Mouse (Mus musculus): ENCODE results near the gene Dnajb5. TPM values are rescaled to one million over a fixed set of nuclear protein-coding genes. Genes with fewer than 3 reads are reported as not detected.
"Not testable (repeated sequence)": the region's sequence is repeated elsewhere in the genome, so short reads cannot be mapped to it uniquely, and the experiment has no call there.

Dnajb5 gene
- polyA plus RNA-seq, 1 experiment from 2014 or later: 15.4 TPM

GRCm38 (mm10) chr4:42999451-43000140, 50.0 kb downstream of the Dnajb5 start:
- peak; percentile 78 for ATAC-seq (ENCODE audit: low read depth)
- WGBS: under 1% methylated on average over 30 of the region's 51 CpGs
- no peaks in the 10 kb centered on the region for H3K9me3 ChIP-seq (ENCODE audit: control insufficient read depth, low read length)
- DNase-seq (ENCODE audit: low spot score): peak; percentile 86
- peaks cover 26% of the 10 kb centered on the region for H3K36me3 ChIP-seq (ENCODE audit: control insufficient read depth, insufficient read depth, low read length)
- peak overlapping the region; percentile 99 for H3K27ac ChIP-seq (replicated peaks; ENCODE audit: low read depth, low read length)
- peak overlapping the region; percentile 96 for H3K9ac ChIP-seq (ENCODE audit: low read depth, low read length)
- peak overlapping the region; percentile 94 for H3K4me2 ChIP-seq (ENCODE audit: low read depth, low read length)
- peak overlapping the region; percentile 94 for H3K4me3 ChIP-seq (ENCODE audit: low read depth, low read length)
- no peaks in the 10 kb centered on the region for H3K27me3 ChIP-seq (replicated peaks; ENCODE audit: control insufficient read depth, insufficient read depth, low read length)
- H3K4me1 ChIP-seq (ENCODE audit: control insufficient read depth, insufficient read depth, low read length): peaks cover 19% of the 10 kb centered on the region

DNA sequence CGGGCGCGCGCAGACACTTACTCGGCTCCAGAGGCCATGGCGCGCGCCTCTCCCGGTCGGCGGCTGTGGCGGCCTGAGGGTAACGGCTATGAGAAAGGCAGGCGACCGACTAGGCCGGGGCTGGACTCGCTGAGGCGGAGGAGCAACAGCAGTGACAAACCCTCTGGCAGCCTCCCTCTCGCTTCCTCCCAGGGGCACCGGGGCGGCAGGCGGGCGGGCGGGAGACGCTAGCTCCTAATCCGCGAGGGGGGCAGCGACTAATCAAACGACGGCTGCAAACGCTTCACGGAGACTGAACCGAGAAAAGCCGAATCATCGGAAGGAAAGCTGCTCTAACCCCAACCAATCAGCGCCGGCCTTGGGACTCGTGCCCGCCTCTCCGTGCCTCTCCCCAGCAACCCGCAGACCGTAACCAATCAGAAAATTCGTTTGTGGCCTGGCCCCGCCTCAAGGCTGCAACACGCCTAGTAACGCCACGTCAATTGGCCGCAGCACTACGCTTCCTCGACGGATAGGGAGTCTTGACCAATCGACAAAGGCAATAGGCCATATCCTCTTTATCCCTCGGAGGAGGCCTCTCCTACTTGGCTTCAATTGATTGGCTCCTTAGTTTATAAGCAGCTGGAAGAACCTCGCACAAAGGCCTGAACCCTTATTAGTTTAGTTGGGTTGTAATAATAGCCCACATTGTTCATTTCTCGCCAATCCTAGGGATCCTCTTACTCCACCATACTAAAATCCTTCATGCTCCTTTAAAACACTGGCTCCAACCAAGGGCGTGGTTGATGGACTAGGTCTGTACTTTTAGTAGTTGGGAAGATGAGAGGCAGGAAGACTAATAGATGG, 50.8 kb downstream of the Dnajb5 start, which contains the start of gene Vcp:
Gene Vcp (minus strand): TSS at position 367 of the 846 bp plus-strand sequence.
- peak; percentile 98 for ATAC-seq (ENCODE audit: low read depth)
- WGBS: under 1% methylated on average over 46 of the region's 56 CpGs

DNA sequence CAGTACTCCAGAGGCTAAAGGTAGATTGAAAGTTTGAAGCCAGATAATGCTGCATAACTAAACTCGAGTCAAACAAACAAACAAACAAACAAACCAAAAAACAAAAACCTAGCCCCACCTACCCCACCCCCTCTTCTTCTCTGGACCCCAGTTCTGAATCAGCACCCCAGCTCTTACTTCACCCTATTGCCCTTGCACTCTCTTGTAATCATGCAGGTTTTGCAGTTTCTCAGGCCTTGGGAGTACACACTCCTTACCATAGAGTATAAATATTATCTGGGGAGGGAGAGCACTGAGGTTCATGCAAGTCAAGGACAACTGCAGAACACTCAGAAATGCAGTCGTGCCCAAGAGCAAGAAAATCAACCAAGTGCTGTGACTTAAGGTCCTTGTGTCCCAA, 51.7 kb downstream of the Dnajb5 start:
- WGBS: 92% methylated on average over 2 of the region's 2 CpGs
- peak overlapping the region; percentile 82; the same call in 1 of the 2 replicates for H3K27ac ChIP-seq (replicated peaks; ENCODE audit: low read depth, low read length)
- H3K27me3 ChIP-seq (replicated peaks; ENCODE audit: control insufficient read depth, insufficient read depth, low read length): no peaks in the 10 kb centered on the region
- H3K4me2 ChIP-seq (ENCODE audit: low read depth, low read length): no peak overlapping the region
- no peaks in the 10 kb centered on the region for H3K9me3 ChIP-seq (ENCODE audit: control insufficient read depth, low read length)
- no peak overlapping the region for H3K4me3 ChIP-seq (ENCODE audit: low read depth, low read length)
- H3K9ac ChIP-seq (ENCODE audit: low read depth, low read length): no peak overlapping the region
- H3K4me1 ChIP-seq (ENCODE audit: control insufficient read depth, insufficient read depth, low read length): peaks cover 19% of the 10 kb centered on the region
- ATAC-seq (ENCODE audit: low read depth) (no peak), DNase-seq (ENCODE audit: low spot score) (no peak)
- H3K36me3 ChIP-seq (ENCODE audit: control insufficient read depth, insufficient read depth, low read length): peaks cover 14% of the 10 kb centered on the region

More for the DNA sequence above, 50.8 kb downstream of the Dnajb5 start, which contains the start of gene Vcp:
- peak within 1 kb of the TSS; percentile 99 for H3K27ac ChIP-seq (replicated peaks; ENCODE audit: low read depth, low read length)
- peak within 1 kb of the TSS; percentile 96 for H3K9ac ChIP-seq (ENCODE audit: low read depth, low read length)
- not testable (repeated sequence) for H3K27me3 ChIP-seq (replicated peaks; ENCODE audit: control insufficient read depth, insufficient read depth, low read length); H3K9me3 ChIP-seq (ENCODE audit: control insufficient read depth, low read length)
- peaks cover 19% of the 10 kb centered on the region for H3K4me1 ChIP-seq (ENCODE audit: control insufficient read depth, insufficient read depth, low read length)
- H3K4me2 ChIP-seq (ENCODE audit: low read depth, low read length): peak within 1 kb of the TSS; percentile 94
- peak; percentile 100 for DNase-seq (ENCODE audit: low spot score)
- peaks cover 21% of the 10 kb centered on the region for H3K36me3 ChIP-seq (ENCODE audit: control insufficient read depth, insufficient read depth, low read length)
- H3K4me3 ChIP-seq (ENCODE audit: low read depth, low read length): peak within 1 kb of the TSS; percentile 94

DNA sequence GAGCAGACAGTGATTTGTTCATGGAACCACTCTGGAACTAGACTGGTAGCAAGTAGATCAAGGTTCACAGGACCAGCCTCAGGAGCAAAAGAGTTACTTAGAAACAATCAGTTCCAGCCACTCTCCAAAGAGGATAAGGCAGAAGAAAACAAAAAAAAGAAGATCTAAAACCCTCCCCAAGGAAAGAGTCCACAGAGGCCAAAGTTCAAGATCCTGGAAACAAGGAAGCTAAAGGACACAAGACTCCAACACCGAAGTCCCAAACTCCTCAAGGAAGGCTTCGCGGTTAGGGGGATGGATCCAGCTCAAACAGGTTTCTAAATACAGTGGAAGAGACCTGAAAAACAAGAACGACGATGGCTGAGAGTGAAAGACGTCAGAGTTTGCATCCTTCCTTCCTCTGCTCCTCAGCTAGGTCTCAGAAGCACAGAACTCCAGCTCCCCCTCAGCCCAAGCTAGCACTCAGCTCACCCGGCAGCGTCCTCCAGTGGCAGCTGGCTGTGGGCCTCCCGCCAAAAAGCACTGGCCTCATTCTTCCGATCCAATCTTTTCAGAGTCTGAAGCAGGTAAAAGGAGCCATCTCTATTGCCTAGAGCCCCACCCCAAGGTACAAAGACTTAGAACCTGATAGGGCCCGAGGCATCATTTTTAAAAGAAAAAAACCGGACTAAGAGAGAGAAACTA, 53.3 kb downstream of the Dnajb5 start:
- ATAC-seq (ENCODE audit: low read depth): no peak

GRCm38 (mm10) chr4:43004951-43005350, 55.3 kb downstream of the Dnajb5 start:
- Histone ChIP-seq H3K27me3 (replicated peaks; ENCODE audit: control insufficient read depth, insufficient read depth, low read length) (no peaks in the 10 kb centered on the region), H3K4me1 (ENCODE audit: control insufficient read depth, insufficient read depth, low read length) (peaks cover 8% of the 10 kb centered on the region; the same call in 1 of the 2 replicates), H3K4me2 (ENCODE audit: low read depth, low read length) (no peak overlapping the region), H3K4me3 (ENCODE audit: low read depth, low read length) (no peak overlapping the region), H3K36me3 (ENCODE audit: control insufficient read depth, insufficient read depth, low read length) (peaks cover 15% of the 10 kb centered on the region; the same call in 1 of the 2 replicates), H3K9me3 (ENCODE audit: control insufficient read depth, low read length) (no peaks in the 10 kb centered on the region), H3K9ac (ENCODE audit: low read depth, low read length) (no peak overlapping the region), H3K27ac (replicated peaks; ENCODE audit: low read depth, low read length) (no peak overlapping the region)
- DNase-seq (ENCODE audit: low spot score) (no peak), ATAC-seq (ENCODE audit: low read depth) (no peak)
- WGBS: 85% methylated on average over 3 of the region's 3 CpGs

More for the DNA sequence above, 53.3 kb downstream of the Dnajb5 start:
- Histone ChIP-seq H3K27me3 (replicated peaks; ENCODE audit: control insufficient read depth, insufficient read depth, low read length) (no peaks in the 10 kb centered on the region), H3K9ac (ENCODE audit: low read depth, low read length) (no peak overlapping the region), H3K27ac (replicated peaks; ENCODE audit: low read depth, low read length) (no peak overlapping the region), H3K4me2 (ENCODE audit: low read depth, low read length) (no peak overlapping the region), H3K4me1 (ENCODE audit: control insufficient read depth, insufficient read depth, low read length) (peaks cover 12% of the 10 kb centered on the region), H3K4me3 (ENCODE audit: low read depth, low read length) (no peak overlapping the region), H3K36me3 (ENCODE audit: control insufficient read depth, insufficient read depth, low read length) (peaks cover 20% of the 10 kb centered on the region; the same call in 1 of the 2 replicates), H3K9me3 (ENCODE audit: control insufficient read depth, low read length) (no peaks in the 10 kb centered on the region)
- 79% methylated on average over 12 of the region's 12 CpGs for WGBS
- DNase-seq (ENCODE audit: low spot score): no peak

GRCm38 (mm10) chr4:43005765-43006164, 56.2 kb downstream of the Dnajb5 start:
- WGBS: 59% methylated on average over 2 of the region's 2 CpGs
- H3K4me3 ChIP-seq (ENCODE audit: low read depth, low read length): no peak overlapping the region
- H3K9me3 ChIP-seq (ENCODE audit: control insufficient read depth, low read length): no peaks in the 10 kb centered on the region
- H3K27me3 ChIP-seq (replicated peaks; ENCODE audit: control insufficient read depth, insufficient read depth, low read length): no peaks in the 10 kb centered on the region
- H3K9ac ChIP-seq (ENCODE audit: low read depth, low read length): no peak overlapping the region
- H3K4me2 ChIP-seq (ENCODE audit: low read depth, low read length): no peak overlapping the region
- peaks cover 8% of the 10 kb centered on the region; the same call in 1 of the 2 replicates for H3K4me1 ChIP-seq (ENCODE audit: control insufficient read depth, insufficient read depth, low read length)
- no peak overlapping the region for H3K27ac ChIP-seq (replicated peaks; ENCODE audit: low read depth, low read length)
- ATAC-seq (ENCODE audit: low read depth): no peak
- DNase-seq (ENCODE audit: low spot score): peak; percentile 30
- peaks cover 15% of the 10 kb centered on the region; the same call in 1 of the 2 replicates for H3K36me3 ChIP-seq (ENCODE audit: control insufficient read depth, insufficient read depth, low read length)

Other genes starting within 250 kb of the Dnajb5 start
- not detected in 2 replicates for gene 4930578G10Rik, start 214.3 kb upstream of the Dnajb5 start, polyA plus RNA-seq (2014; fragmentation: Nextera tagmentation; extraction: Ambion mirVana)
- gene Ccl19, start 193.2 kb upstream of the Dnajb5 start, polyA plus RNA-seq (2014; fragmentation: Nextera tagmentation; extraction: Ambion mirVana): not detected in 2 replicates
- gene Ccl21a, start 175.8 kb upstream of the Dnajb5 start, polyA plus RNA-seq (2014; fragmentation: Nextera tagmentation; extraction: Ambion mirVana): 75.0 and 101 TPM in 2 replicates
- 0.05 TPM in 1 of 2 replicates, not detected in the other for gene Fam205a1, start 95.9 kb upstream of the Dnajb5 start, polyA plus RNA-seq (2014; fragmentation: Nextera tagmentation; extraction: Ambion mirVana)
- 0.15 TPM in 1 of 2 replicates, not detected in the other for gene Gm12394, start 93.0 kb upstream of the Dnajb5 start, polyA plus RNA-seq (2014; fragmentation: Nextera tagmentation; extraction: Ambion mirVana)
- gene Fam205c, start 75.6 kb upstream of the Dnajb5 start, polyA plus RNA-seq (2014; fragmentation: Nextera tagmentation; extraction: Ambion mirVana): 0.28 and 1.4 TPM in 2 replicates
- gene Phf24, start 33.2 kb upstream of the Dnajb5 start, polyA plus RNA-seq (2014; fragmentation: Nextera tagmentation; extraction: Ambion mirVana): 4.9 and 5.7 TPM in 2 replicates
- 0.28 and 0.75 TPM in 2 replicates for gene 1700022I11Rik, start 19.8 kb downstream of the Dnajb5 start, polyA plus RNA-seq (2014; fragmentation: Nextera tagmentation; extraction: Ambion mirVana)
- 471 and 523 TPM in 2 replicates for gene Vcp, start 50.7 kb downstream of the Dnajb5 start, polyA plus RNA-seq (2014; fragmentation: Nextera tagmentation; extraction: Ambion mirVana)
- gene Fancg, start 60.7 kb downstream of the Dnajb5 start, polyA plus RNA-seq (2014; fragmentation: Nextera tagmentation; extraction: Ambion mirVana): 14.8 and 16.6 TPM in 2 replicates
- 16.6 and 18.8 TPM in 2 replicates for gene Pigo, start 76.0 kb downstream of the Dnajb5 start, polyA plus RNA-seq (2014; fragmentation: Nextera tagmentation; extraction: Ambion mirVana)
- 285 and 305 TPM in 2 replicates for gene Stoml2, start 81.9 kb downstream of the Dnajb5 start, polyA plus RNA-seq (2014; fragmentation: Nextera tagmentation; extraction: Ambion mirVana)
- 9.5 TPM in 2 replicates for gene Fam214b, start 96.4 kb downstream of the Dnajb5 start, polyA plus RNA-seq (2014; fragmentation: Nextera tagmentation; extraction: Ambion mirVana)
- 5.5 TPM in 2 replicates for gene Unc13b, start 109.1 kb downstream of the Dnajb5 start, polyA plus RNA-seq (2014; fragmentation: Nextera tagmentation; extraction: Ambion mirVana)